Mouse (Mus musculus): ENCODE results near the gene Zfp949. TPM values are rescaled to one million over a fixed set of nuclear protein-coding genes. Genes with fewer than 3 reads are reported as not detected.
"Not testable (repeated sequence)": the region's sequence is repeated elsewhere in the genome, so short reads cannot be mapped to it uniquely, and the experiment has no call there.

Gene Zfp949
- polyA plus RNA-seq, 1 experiment: 4.4 TPM

DNA sequence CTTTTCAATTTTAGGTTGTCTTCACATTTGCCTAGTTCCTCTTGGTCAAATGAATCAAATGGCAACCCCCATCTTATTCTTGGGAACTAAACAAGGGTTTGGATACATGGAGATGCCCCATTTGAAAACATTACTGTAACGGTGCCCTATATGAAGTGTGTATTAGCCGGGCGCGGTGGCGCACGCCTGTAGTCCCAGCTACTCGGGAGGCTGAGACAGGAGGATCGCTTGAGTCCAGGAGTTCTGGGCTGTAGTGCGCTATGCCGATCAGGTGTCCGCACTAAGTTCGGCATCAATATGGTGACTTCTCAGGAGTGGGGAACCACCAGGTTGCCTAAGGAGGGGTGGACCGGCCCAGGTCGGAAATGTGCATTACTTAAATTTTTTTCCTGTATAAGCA is 5.3 kb downstream of the Zfp949 start:
- Histone ChIP-seq H3K4me1 (ENCODE audit: control insufficient read depth, insufficient read depth, low read length) (no peaks in the 10 kb centered on the region; the same call in 1 of the 2 replicates), H3K36me3 (ENCODE audit: control insufficient read depth, insufficient read depth, low read length) (peaks cover 1% of the 10 kb centered on the region), H3K27me3 (replicated peaks; ENCODE audit: control insufficient read depth, insufficient read depth, low read length) (no peaks in the 10 kb centered on the region), H3K27ac (ENCODE audit: insufficient read depth, low read depth, low read length) (no peak overlapping the region), H3K4me3 (ENCODE audit: insufficient read depth, low read depth, low read length) (no peak overlapping the region)
- DNase-seq: no peak
- 98% methylated on average over 14 of the region's 14 CpGs for WGBS
- no peak for TF ChIP-seq CTCF (conservative IDR thresholded peaks at IDR 0.05; ENCODE audit: insufficient read depth, insufficient read length, low read depth, low read length)
- no peak for TF ChIP-seq POLR2A (IDR thresholded peaks at IDR 0.05; ENCODE audit: low read depth, low read length)

DNA sequence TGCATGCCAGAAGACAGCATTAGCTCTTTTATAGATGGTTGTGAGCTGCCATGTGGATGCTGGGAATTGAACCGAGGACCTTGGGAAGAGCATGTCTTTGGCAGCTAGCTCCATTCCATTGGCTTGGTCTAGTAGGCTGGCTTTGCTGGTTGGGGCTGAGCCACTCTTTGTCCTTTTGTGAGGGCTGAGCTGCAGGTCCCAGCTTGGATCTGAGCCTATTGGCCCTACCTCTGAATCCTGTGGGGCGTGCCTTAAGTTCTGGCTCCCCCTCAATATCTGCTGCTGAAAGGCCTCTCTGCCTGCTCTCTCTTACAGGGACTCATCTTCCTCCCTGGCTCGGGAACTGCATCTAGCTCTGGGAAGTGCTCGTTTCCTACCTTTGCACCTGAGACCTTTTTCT is 10.3 kb downstream of the Zfp949 start:
- WGBS: 90% methylated on average over 4 of the region's 4 CpGs
- Histone ChIP-seq H3K27me3 (replicated peaks; ENCODE audit: control insufficient read depth, insufficient read depth, low read length) (no peaks in the 10 kb centered on the region), H3K36me3 (ENCODE audit: control insufficient read depth, insufficient read depth, low read length) (peaks cover 10% of the 10 kb centered on the region), H3K4me1 (ENCODE audit: control insufficient read depth, insufficient read depth, low read length) (no peaks in the 10 kb centered on the region; the same call in 1 of the 2 replicates), H3K4me3 (ENCODE audit: insufficient read depth, low read depth, low read length) (no peak overlapping the region), H3K27ac (ENCODE audit: insufficient read depth, low read depth, low read length) (no peak overlapping the region)
- DNase-seq: no peak
- TF ChIP-seq POLR2A (IDR thresholded peaks at IDR 0.05; ENCODE audit: low read depth, low read length): no peak
- no peak for TF ChIP-seq CTCF (conservative IDR thresholded peaks at IDR 0.05; ENCODE audit: insufficient read depth, insufficient read length, low read depth, low read length)

DNA sequence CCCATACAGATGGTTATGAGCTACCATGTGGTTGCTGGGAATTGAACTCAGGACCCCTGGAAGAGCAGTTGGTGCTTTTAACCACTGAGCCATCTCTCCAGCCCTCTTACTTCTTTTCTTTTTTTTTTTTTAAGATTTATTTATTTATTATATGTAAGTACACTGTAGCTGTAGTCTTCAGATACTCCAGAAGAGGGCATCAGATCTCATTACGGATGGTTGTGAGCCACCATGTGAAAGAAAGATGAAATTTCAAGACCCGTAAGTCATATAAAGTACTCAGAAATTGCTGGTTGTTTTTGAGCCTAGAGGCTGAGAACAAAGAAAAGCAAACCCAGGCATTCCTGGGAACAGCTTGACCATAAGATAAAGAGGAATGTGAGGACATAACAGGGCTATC is 13.7 kb downstream of the Zfp949 start:
- not testable (repeated sequence) for DNase-seq; H3K27ac ChIP-seq (ENCODE audit: insufficient read depth, low read depth, low read length); H3K4me1 ChIP-seq (ENCODE audit: control insufficient read depth, insufficient read depth, low read length); H3K27me3 ChIP-seq (replicated peaks; ENCODE audit: control insufficient read depth, insufficient read depth, low read length); H3K4me3 ChIP-seq (ENCODE audit: insufficient read depth, low read depth, low read length)
- WGBS: 97% methylated on average over 2 of the region's 2 CpGs
- H3K36me3 ChIP-seq (ENCODE audit: control insufficient read depth, insufficient read depth, low read length): peaks cover 16% of the 10 kb centered on the region

DNA sequence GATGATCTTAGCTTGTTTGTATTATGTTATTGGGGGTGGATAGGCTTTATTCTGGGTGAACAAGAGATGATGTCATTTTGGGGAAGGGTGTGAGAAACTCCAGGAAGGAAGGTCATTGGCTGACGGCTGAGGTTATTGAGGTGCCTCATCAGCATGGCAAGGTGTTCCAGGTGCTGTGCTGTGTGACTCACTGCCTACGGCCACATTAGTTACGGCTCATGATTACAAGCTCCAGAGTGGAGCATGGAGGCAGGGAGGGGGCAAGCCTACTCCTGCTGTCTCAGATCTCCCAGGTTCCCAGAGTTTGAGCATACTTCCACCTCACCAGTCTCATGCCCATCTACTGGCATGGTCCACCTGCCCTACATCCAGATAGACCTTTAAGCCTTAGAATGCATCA is 22.7 kb downstream of the Zfp949 start:
- H3K4me1 ChIP-seq (ENCODE audit: control insufficient read depth, insufficient read depth, low read length); H3K4me3 ChIP-seq (ENCODE audit: insufficient read depth, low read depth, low read length); H3K27ac ChIP-seq (ENCODE audit: insufficient read depth, low read depth, low read length); DNase-seq; H3K27me3 ChIP-seq (replicated peaks; ENCODE audit: control insufficient read depth, insufficient read depth, low read length): not testable (repeated sequence)
- WGBS: 82% methylated on average over 3 of the region's 3 CpGs
- H3K36me3 ChIP-seq (ENCODE audit: control insufficient read depth, insufficient read depth, low read length): peaks cover 34% of the 10 kb centered on the region

DNA sequence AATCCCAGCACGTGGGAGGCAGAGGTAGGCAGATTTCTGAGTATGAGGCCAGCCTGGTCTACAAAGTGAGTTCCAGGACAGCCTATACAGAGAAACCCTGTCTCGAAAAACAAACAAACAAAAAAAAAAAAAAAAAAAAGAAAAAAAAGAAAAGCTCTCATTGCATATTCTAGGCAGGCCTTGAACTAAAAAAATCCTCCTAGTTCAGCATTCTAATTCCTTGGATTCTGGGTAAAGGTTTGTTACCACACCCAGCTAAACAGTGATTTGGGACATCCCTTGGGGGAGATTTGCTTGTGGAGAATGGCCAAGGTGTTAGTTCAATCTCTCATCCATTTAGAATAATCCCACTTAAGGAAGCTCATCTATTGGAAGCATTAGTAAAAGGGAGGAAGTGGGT is 32.8 kb downstream of the Zfp949 start, which contains the start of gene Trim43a:
TSS of gene Trim43a (plus strand) at position 301 of the 400 bp plus-strand sequence.
- not testable (repeated sequence) for H3K27ac ChIP-seq (ENCODE audit: insufficient read depth, low read depth, low read length); H3K27me3 ChIP-seq (replicated peaks; ENCODE audit: control insufficient read depth, insufficient read depth, low read length); H3K4me3 ChIP-seq (ENCODE audit: insufficient read depth, low read depth, low read length); DNase-seq; H3K36me3 ChIP-seq (ENCODE audit: control insufficient read depth, insufficient read depth, low read length); H3K4me1 ChIP-seq (ENCODE audit: control insufficient read depth, insufficient read depth, low read length)
- 97% methylated on average over 2 of the region's 2 CpGs for WGBS

DNA sequence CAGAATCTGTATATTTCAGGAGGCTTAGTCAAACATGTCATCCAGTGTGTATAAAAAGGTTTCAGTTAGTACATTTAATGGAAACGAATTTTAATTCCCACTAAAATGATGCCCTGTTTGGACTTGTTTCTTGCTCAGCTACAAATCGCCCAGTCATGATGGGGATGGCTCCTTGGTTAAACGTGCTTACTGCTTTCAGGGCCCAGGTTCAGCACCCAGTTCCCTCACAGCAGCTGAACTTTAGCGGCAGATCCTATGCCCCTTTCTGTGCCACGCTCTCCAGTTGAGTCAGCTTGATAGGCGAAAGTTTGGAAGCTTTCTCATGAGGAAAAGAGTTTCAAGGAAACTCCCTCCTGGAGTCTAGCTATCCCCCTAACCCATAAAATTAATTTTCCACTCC is 45.9 kb downstream of the Zfp949 start:
- H3K27me3 ChIP-seq (replicated peaks; ENCODE audit: control insufficient read depth, insufficient read depth, low read length): not testable (repeated sequence)

DNA sequence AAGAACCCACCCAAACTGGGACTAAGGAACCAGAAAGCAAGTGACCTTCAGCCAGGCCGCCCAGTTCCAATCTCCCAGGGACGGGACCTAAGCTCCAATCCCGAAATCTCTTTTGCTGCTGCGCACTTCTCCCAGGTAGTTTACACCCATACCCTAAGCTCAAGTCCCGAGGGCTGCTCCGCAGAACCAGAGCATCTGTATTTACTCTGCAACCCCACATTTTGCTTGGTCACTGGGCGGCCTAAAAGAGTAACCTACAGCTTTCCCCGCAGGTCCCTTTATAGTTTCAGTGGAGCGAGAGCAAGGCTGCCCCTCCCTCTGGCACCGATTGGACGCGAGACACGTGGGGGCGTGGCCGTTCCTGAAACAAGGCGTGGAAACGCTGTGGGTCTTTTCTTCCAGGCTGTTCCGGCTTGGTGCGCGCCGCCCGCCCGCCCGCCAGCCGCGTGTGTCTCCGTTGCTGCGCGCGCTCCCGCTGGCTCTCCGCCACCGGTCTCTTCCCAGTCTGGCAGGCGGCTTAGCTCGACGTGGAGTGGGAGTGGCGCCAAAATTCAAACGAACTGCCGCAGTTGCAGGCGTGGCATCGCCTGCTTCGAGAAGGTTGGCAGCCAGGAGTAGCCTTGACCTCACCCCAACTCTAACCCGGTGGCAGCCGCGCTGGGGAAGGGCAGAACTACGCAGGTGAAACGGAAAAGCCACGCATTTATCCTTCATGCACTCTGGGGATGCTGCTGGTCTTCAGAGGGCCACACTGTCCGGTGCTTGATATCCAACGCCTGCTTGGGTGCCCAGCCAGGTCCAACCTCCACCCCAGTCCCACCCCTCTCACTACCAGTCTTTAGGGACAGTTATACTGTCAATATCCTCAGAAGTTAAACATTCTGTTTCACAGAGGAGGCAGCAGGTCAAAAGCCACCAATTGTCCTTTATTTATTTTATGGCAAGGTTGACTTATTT is 51.7 kb downstream of the Zfp949 start:
- H3K36me3 ChIP-seq (ENCODE audit: control insufficient read depth, insufficient read depth, low read length); H3K27me3 ChIP-seq (replicated peaks; ENCODE audit: control insufficient read depth, insufficient read depth, low read length); H3K4me1 ChIP-seq (ENCODE audit: control insufficient read depth, insufficient read depth, low read length): not testable (repeated sequence)
- Histone ChIP-seq H3K4me3 (ENCODE audit: insufficient read depth, low read depth, low read length) (peak overlapping the region; percentile 57), H3K27ac (ENCODE audit: insufficient read depth, low read depth, low read length) (peak overlapping the region; percentile 60; the same call in 1 of the 2 replicates)
- peak; percentile 100 for DNase-seq
- 1% methylated on average over 49 of the region's 50 CpGs for WGBS

More for the DNA sequence above, 45.9 kb downstream of the Zfp949 start:
- DNase-seq; H3K4me1 ChIP-seq (ENCODE audit: control insufficient read depth, insufficient read depth, low read length); H3K4me3 ChIP-seq (ENCODE audit: insufficient read depth, low read depth, low read length); H3K36me3 ChIP-seq (ENCODE audit: control insufficient read depth, insufficient read depth, low read length); H3K27ac ChIP-seq (ENCODE audit: insufficient read depth, low read depth, low read length): not testable (repeated sequence)
- 50% methylated on average over 6 of the region's 6 CpGs for WGBS

Other genes starting within 250 kb of the Zfp949 start
- gene Nt5e, start 220.8 kb upstream of the Zfp949 start, polyA plus RNA-seq (2012; rRNA removed): 16.1 and 21.8 TPM in 2 replicates
- 12.7 and 15.8 TPM in 2 replicates for gene Snx14, start 109.1 kb upstream of the Zfp949 start, polyA plus RNA-seq (2012; rRNA removed)
- 0.41 and 0.75 TPM in 2 replicates for gene Gm20537, start 91.4 kb upstream of the Zfp949 start, polyA plus RNA-seq (2012; rRNA removed)
- gene Syncrip, start 65.4 kb upstream of the Zfp949 start, polyA plus RNA-seq (2012; rRNA removed): 3.1 and 7.2 TPM in 2 replicates
- gene Trim43a, start 32.9 kb downstream of the Zfp949 start, polyA plus RNA-seq (2012; rRNA removed): not detected in 2 replicates
- 38.5 and 49.3 TPM in 2 replicates for gene Mthfsl, start 172.3 kb downstream of the Zfp949 start, polyA plus RNA-seq (2012; rRNA removed)
- gene Bcl2a1d, start 183.9 kb downstream of the Zfp949 start, polyA plus RNA-seq (2012; rRNA removed): 0.86 and 2.5 TPM in 2 replicates

Measured in kidney, adult 2 months (tissue).